Mouse (Mus musculus): ENCODE data around the gene Trim66. TPM values are rescaled to one million over a fixed set of nuclear protein-coding genes. Genes with fewer than 3 reads are reported as not detected.

Gene Trim66
- not detected for polyA plus RNA-seq (2014; fragmentation: Illumina TruSeq; extraction: RNeasy Lipid Tissue Mini Kit (QIAGEN cat#74804); ENCODE audit: low read depth, low replicate concordance)

DNA sequence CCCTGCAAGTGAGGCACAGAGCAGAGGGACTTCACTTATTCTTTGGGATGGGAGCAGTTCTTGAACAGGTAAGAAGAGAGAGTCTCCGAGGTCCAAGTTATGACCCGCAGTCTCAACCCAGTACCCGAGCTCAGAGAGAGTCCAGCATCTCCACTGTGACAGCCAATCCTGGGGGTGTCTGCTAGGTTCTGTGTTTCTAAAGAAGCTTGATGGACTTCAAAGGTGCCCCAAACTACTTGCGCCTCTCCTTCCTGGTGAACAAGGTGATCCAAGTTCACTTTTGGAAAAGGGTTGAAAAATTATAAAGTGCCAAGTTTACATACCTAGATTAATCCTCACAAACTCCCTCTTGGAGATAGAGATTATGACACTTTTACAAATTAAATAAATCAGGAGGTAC lies at the start of gene Trim66:
TSS of gene Trim66 (minus strand) at position 101 of the 400 bp plus-strand sequence.

DNA sequence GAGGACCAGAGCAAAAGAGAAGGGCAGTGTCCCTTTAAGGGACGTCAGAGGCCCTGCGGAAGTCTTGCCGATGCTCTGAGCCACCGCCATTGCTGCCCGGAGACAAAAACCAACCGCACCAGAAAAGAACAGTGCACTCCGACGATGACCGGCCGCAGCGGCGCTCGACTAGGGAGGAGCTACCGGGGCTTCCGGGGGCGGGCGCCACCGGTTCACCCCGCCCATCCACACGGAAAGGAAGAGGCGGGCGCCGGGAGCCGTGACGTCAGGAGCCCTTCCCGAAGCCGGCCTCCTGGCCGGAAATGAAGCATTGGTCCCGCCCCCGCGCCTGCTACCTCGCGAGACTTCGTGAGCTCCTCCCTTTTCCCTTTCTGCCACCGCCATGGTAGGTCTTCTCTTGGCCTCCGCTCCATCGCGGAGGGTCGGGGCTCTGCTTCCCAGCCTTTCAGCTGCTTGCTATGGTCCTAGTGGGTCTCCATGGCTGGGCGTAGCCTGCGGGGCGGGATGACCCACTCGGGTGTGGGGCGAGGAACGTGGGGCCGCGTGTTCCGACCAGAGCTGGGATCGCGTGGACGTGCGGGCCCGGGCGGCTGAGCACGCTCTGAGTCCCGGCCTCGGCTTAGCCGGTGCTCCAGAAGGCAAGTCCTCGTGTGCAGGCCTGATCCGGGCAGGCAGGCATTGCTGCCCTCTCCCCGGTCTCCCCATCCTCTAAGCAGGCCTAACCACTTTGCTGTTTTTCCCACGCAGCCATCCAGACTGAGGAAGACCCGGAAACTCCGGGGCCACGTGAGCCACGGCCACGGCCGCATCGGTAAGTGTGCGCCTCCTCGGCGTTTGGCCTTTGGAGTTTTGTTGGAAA lies 11.1 kb upstream of the Trim66 start, which contains the start of gene Rpl27a:
TSS of gene Rpl27a (plus strand) at position 310 of the 859 bp plus-strand sequence.

DNA sequence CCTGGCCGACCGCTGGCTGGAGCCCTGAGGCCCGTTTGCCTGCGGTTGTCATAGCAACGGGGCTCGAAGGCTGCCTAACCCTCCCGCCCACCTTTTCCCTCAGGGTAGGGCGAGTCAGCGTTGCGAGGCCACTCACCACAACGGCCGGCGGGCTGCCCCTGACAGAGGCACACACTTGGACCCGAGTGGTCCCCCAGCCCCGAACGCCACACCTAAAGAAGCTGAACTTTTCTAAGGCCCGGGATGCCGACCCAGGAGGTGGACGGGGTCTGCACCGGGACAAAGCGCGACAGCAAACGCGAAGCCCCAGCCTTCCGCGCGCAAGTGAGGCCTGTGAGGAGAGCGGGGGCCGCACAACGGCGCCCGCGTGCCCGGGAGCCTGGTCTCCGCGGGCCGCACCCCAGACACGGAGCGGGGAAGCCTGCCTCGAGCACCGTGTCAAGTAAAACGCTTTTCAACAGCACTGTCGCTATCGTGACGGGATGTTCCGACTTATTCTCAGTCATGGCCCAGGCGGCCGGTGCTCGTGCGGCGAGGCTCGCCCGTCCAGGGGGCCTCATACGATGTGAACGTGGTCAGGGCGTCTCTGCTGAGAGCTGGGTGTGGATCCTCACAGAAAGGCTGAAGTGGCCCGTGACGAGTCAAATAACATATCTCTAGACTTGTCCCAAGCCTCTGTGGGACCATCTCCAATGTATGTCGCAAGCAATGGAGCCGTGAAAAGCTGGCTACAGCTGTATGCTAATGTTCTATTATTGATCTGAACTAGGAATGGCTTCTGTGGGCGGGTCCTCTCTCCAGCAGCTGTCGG lies 68.9 kb downstream of the Trim66 start, which contains the start of gene Stk33:
TSS of gene Stk33 (minus strand) at position 301 of the 811 bp plus-strand sequence.

Other genes with a start within 250 kb of the Trim66 start
- gene Stk33, start 69.1 kb downstream of the Trim66 start, polyA plus RNA-seq (2014; fragmentation: Illumina TruSeq; extraction: RNeasy Lipid Tissue Mini Kit (QIAGEN cat#74804); ENCODE audit: low read depth, low replicate concordance) = not detected
- gene Rpl27a, start 11.0 kb upstream of the Trim66 start, polyA plus RNA-seq (2014; fragmentation: Illumina TruSeq; extraction: RNeasy Lipid Tissue Mini Kit (QIAGEN cat#74804); ENCODE audit: low read depth, low replicate concordance) = 93.0 TPM
- 34.9 TPM for gene St5, start 195.5 kb upstream of the Trim66 start, polyA plus RNA-seq (2014; fragmentation: Illumina TruSeq; extraction: RNeasy Lipid Tissue Mini Kit (QIAGEN cat#74804); ENCODE audit: low read depth, low replicate concordance)
- 29.2 TPM for gene Akip1, start 195.6 kb upstream of the Trim66 start, polyA plus RNA-seq (2014; fragmentation: Illumina TruSeq; extraction: RNeasy Lipid Tissue Mini Kit (QIAGEN cat#74804); ENCODE audit: low read depth, low replicate concordance)
- not detected for gene BC051019, start 215.7 kb upstream of the Trim66 start, polyA plus RNA-seq (2014; fragmentation: Illumina TruSeq; extraction: RNeasy Lipid Tissue Mini Kit (QIAGEN cat#74804); ENCODE audit: low read depth, low replicate concordance)
- gene Ascl3, start 223.6 kb upstream of the Trim66 start, polyA plus RNA-seq (2014; fragmentation: Illumina TruSeq; extraction: RNeasy Lipid Tissue Mini Kit (QIAGEN cat#74804); ENCODE audit: low read depth, low replicate concordance) = not detected
- gene Tmem9b, start 244.7 kb upstream of the Trim66 start, polyA plus RNA-seq (2014; fragmentation: Illumina TruSeq; extraction: RNeasy Lipid Tissue Mini Kit (QIAGEN cat#74804); ENCODE audit: low read depth, low replicate concordance) = 37.7 TPM

Data from liver, adult 10 weeks (tissue).